Mouse (Mus musculus): ENCODE measurements around the gene Sntb2.

- TF ChIP-seq CTCF (IDR thresholded peaks at IDR 0.05; ENCODE audit: low read depth): no peak
- no peak for TF ChIP-seq EP300 (IDR thresholded peaks at IDR 0.05; ENCODE audit: low read depth)
Measured at GRCm38 (mm10) chr8:106948678-106949243, 13.2 kb downstream of the Sntb2 start.
